Mouse (Mus musculus) hindbrain, embryonic 12.5 days (tissue): ENCODE results near the gene Strn3. TPM values are rescaled to one million over a fixed set of nuclear protein-coding genes. Genes with fewer than 3 reads are reported as not detected.
"Not testable (repeated sequence)": the region's sequence is repeated elsewhere in the genome, so short reads cannot be mapped to it uniquely, and the experiment has no call there.

Source experiments
- ATAC-seq: fragments of 200-750 bp; cut with Nextera tagmentation; 2 replicates; pipeline ENCODE4 v1.8.0; 2017; ENCODE audit warnings: moderate TSS enrichment; ENCODE audit not compliant: low FRiP score
- H3K27ac ChIP-seq: fragments of 300-500 bp; sonication (generic); 2 replicates; pipeline ENCODE4 v1.5.1; 2016; ENCODE audit warnings: mild to moderate bottlenecking
- H3K27me3 ChIP-seq: fragments of 300-500 bp; sonication (generic); 2 replicates; pipeline ENCODE4 v1.6.1; 2016; ENCODE audit warnings: mild to moderate bottlenecking
- H3K36me3 ChIP-seq: fragments of 300-500 bp; sonication (generic); 2 replicates; pipeline ENCODE4 v1.6.1; 2016; ENCODE audit warnings: mild to moderate bottlenecking
- H3K4me1 ChIP-seq: fragments of 300-500 bp; sonication (generic); 2 replicates; pipeline ENCODE4 v1.6.1; 2016
- H3K4me2 ChIP-seq: fragments of 300-500 bp; sonication (generic); replicated peaks from 2 replicates; pipeline ENCODE4 v1.6.1; 2016; ENCODE audit warnings: mild to moderate bottlenecking
- H3K4me3 ChIP-seq: fragments of 300-500 bp; sonication (generic); 2 replicates; pipeline ENCODE4 v1.5.1; 2016; ENCODE audit warnings: mild to moderate bottlenecking
- H3K9ac ChIP-seq: fragments of 300-500 bp; sonication (generic); 2 replicates; pipeline ENCODE4 v1.6.1; 2016; ENCODE audit warnings: mild to moderate bottlenecking, moderate library complexity
- H3K9me3 ChIP-seq: fragments of 300-500 bp; sonication (generic); replicated peaks from 2 replicates; pipeline ENCODE4 v1.6.1; 2016; ENCODE audit warnings: mild to moderate bottlenecking
- WGBS: fragments of 180-500 bp; shearing (Covaris S2); methylation state at CpG from one replicate; pipeline ENCODE4 v1.1.7; 2016; 5-methylcytosine and 5-hydroxymethylcytosine counted together
- polyA plus RNA-seq: library from polyadenylated mRNA; unstranded; fragments of >200 nt; fragmentation: Nextera tagmentation; extraction: Ambion mirVana; gene quantifications from 2 replicates; pipeline ENCODE4 v1.2.1, GENCODE M21; 2016

Gene Strn3
- polyA plus RNA-seq, 1 experiment from 2014 or later = 63.1 TPM

DNA sequence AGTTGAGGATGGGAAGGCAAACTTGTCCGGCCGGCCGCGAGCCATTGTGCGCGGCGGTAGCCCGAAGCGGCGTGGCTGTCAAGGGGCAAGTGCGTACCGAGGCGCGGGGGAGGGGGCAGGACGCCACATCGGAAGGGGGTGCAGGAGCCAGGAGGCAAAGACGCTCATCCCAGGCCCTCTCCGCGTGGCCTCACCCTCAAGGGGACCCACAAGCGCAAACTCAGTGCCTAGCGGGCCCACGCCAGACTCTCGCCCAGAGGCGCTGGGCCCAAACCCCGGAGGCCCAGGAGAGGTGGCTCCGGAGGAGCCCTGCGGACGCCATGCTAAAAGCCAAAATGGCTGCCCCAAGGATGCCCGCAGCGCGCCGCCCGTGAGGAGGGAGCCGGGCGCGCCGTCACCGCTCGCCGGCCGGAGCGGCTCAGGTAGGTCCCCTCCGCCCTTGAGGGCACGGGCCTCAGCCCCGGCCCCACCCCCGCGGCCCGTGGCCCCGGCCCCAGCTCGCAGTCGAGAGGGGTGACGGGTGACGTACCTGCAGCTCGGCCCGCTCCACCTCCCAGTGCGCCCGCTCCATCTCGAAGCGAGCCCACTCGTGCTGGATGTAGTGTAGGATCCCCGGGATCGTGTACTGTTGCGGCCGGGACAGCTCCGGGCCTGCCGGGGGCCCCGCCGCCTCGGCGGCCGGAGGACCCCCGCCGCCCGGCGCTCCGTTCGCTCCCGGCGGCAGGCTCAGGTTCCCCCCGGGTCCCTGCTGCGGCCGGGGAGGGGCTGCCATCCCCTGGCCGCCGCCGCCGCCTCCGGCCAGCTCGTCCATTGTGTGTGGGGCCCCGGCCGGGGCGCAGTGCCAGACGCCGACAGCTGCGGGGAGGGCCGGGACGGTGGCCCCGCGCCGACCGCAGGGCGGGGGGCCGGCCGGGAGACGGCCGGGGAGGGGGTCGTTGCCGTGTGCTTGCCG is 528 bp downstream of the Strn3 start, which contains the start of gene Ap4s1:
TSS of gene Ap4s1 (plus strand) at position 141 of the 952 bp plus-strand sequence.
- Histone ChIP-seq H3K27ac (peak within 1 kb of the TSS; percentile 99), H3K27me3 (no peaks in the 10 kb centered on the region), H3K4me1 (peaks cover 11% of the 10 kb centered on the region), H3K4me2 (peak within 1 kb of the TSS; percentile 70), H3K9ac (peak within 1 kb of the TSS; percentile 96), H3K4me3 (peak within 1 kb of the TSS; percentile 84), H3K36me3 (no peaks in the 10 kb centered on the region), H3K9me3 (no peaks in the 10 kb centered on the region)
- under 1% methylated on average over 93 of the region's 108 CpGs for WGBS
- peak; percentile 83 for ATAC-seq

DNA sequence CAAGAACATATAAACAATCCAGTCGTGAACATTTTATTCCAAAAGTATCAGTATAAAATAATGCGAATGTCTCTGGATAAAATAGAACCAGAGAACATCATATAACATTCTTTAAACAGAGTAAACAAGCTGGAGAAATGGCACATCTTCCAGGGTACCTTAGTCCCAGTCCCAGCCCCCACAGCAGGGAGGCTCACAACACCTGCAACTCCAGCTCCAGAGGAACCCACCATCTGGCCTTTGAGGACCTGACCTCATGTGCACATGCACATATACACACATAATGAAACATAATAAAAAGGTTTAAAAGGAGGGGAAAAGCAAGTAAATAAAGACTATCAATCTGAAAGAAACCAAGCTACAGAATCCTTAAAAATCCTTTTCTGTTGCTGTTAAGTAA is 3.2 kb downstream of the Strn3 start:
- Histone ChIP-seq H3K27ac (no peak overlapping the region), H3K9me3 (no peaks in the 10 kb centered on the region), H3K27me3 (no peaks in the 10 kb centered on the region), H3K36me3 (no peaks in the 10 kb centered on the region), H3K4me3 (no peak overlapping the region), H3K9ac (no peak overlapping the region), H3K4me1 (peaks cover 11% of the 10 kb centered on the region), H3K4me2 (no peak overlapping the region)
- 89% methylated on average over 2 of the region's 2 CpGs for WGBS
- ATAC-seq = no peak

DNA sequence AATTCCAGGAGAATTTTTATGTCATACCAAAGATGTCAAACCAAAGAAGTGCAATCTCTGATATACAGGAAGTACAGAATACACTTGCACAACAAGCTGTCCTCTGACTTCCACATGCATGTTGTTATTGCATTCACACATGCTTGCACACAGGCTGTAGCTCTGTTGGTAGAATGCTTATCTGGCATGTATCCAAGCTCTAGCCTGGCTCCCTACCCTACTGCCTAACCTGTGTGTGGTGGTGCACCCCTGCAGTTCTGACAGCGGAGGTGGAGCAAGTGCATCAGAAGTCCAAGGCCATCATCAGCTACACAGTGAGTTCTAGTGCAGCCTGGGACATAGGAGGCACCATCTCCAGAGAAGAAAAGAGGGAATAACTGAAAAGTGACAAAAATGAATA is 12.9 kb downstream of the Strn3 start:
- Histone ChIP-seq H3K4me3 (no peak overlapping the region), H3K27ac (no peak overlapping the region), H3K36me3 (no peaks in the 10 kb centered on the region), H3K4me1 (peaks cover 6% of the 10 kb centered on the region), H3K27me3 (no peaks in the 10 kb centered on the region), H3K9ac (no peak overlapping the region), H3K4me2 (no peak overlapping the region), H3K9me3 (no peaks in the 10 kb centered on the region)
- ATAC-seq = no peak
- WGBS = 81% methylated on average over 1 of the region's 1 CpGs

DNA sequence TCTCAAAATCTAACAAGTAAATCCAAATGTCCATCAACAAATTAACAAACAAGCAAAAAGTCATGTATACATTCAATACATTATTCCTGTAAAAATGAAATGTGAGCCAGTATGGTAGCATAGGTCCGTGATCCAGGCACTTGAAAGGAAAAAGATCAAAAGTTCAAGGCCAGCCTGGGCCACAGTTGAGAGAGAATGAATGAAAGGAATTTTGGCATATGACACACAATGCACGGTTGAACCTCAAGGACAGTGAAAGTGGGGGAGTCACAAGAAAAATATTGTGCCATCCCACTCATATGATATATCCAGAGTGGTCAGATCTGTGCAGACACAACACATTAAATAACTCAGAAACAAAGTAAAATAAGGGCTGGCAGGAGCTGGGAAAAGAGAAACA is 15.3 kb downstream of the Strn3 start:
- Histone ChIP-seq H3K9ac (no peak overlapping the region), H3K27ac (no peak overlapping the region), H3K4me3 (no peak overlapping the region), H3K9me3 (no peaks in the 10 kb centered on the region), H3K4me1 (peaks cover 3% of the 10 kb centered on the region), H3K4me2 (no peak overlapping the region), H3K36me3 (no peaks in the 10 kb centered on the region), H3K27me3 (no peaks in the 10 kb centered on the region)
- ATAC-seq = no peak
- WGBS = 73% methylated on average over 2 of the region's 2 CpGs

DNA sequence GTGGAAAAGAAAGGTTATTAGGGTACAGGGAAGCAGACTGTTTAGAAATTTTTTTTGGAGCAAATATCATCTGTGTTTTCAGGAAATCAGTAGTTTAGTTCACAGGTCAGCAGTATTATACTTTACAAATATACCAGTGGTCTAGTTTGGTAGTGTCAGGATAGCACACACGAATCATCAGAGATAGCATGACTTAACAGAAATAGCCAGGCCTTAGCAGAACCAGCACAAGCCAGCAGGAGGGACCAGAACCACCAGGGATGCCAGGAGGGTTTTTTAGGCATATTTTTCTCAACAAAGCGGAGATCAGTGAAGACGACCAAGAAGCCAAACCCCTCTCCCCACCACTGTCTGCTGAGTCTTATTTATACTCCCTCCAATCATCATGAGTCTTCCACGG is 18.4 kb downstream of the Strn3 start:
- Histone ChIP-seq H3K4me2 (no peak overlapping the region), H3K27ac (no peak overlapping the region), H3K4me1 (no peaks in the 10 kb centered on the region), H3K9me3 (no peaks in the 10 kb centered on the region), H3K36me3 (no peaks in the 10 kb centered on the region), H3K27me3 (no peaks in the 10 kb centered on the region), H3K9ac (no peak overlapping the region), H3K4me3 (no peak overlapping the region)
- 74% methylated on average over 4 of the region's 4 CpGs for WGBS
- ATAC-seq = no peak

DNA sequence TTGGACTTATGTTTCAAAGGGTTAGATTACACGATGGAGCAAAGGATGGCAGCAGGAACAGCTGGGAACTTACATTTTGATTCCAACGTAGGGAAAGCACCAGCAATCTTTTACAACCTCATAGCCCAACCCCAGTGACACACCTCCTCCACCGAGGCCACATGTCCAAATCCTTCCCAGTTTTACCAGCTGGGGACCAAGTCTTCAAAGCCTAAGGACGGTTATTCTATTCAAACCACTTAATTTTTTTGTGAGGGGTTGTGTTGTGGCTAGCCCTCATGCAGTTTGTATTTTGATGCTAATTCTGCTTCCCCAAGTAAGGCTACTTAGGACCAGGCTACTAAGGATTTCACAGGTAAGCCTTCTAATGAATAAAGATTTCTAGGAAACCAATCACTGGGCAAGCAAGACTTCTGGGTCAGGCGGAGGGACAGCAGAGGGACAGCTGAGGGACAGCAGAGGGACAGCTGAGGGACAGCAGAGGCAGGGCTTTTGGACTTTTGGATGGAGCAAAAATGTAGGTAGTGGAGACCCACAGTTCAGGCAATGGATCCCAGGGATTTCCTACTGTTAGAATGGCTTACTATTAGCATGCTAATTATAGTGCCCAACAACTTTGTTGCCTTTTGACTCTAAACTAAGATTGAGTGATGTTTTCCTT is 20.3 kb downstream of the Strn3 start:
- no peaks in the 10 kb centered on the region for H3K36me3 ChIP-seq
- WGBS = 28% methylated on average over 5 of the region's 5 CpGs
- ATAC-seq = no peak

DNA sequence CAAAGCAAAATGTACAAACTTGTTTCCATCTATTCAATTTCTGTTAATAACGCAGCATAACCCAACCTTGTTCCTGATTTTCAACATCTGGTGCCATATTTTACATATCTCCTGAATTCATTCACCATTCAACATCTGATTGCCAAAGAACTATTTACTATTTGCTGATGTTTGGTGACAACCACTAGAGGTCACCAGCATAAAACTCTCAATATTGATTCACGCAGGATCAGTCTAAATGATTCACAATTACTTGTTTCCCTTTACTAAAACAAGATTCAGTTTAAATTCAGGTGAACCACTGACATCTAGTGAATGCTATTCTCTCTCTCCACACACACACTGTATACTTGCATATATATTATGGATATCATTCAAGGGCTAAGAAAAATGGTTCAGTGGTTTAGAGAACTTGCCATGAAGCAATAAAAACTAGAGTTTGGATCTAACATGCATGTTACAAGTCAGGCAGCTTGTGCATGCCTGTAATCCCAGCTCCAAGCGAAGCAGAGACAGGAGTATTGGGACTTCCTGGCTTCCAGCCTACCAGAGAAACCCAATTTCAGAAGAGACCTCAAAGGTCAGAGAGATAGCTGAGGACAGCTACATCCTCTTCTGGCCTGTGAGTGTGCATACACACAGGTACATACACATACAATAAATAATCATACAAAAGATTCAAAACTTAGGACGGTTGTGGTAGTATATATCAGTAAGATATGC is 24.8 kb downstream of the Strn3 start:
- H3K9ac ChIP-seq = no peak overlapping the region
- no peaks in the 10 kb centered on the region for H3K9me3 ChIP-seq
- no peaks in the 10 kb centered on the region for H3K4me1 ChIP-seq
- H3K36me3 ChIP-seq = no peaks in the 10 kb centered on the region
- no peak overlapping the region for H3K27ac ChIP-seq
- H3K4me2 ChIP-seq = no peak overlapping the region
- no peak overlapping the region for H3K4me3 ChIP-seq
- ATAC-seq = no peak
- 81% methylated on average over 4 of the region's 4 CpGs for WGBS
- no peaks in the 10 kb centered on the region for H3K27me3 ChIP-seq

More for the DNA sequence above, 20.3 kb downstream of the Strn3 start:
- no peaks in the 10 kb centered on the region for H3K4me1 ChIP-seq
- no peak overlapping the region for H3K27ac ChIP-seq
- no peaks in the 10 kb centered on the region for H3K27me3 ChIP-seq
- H3K9ac ChIP-seq = no peak overlapping the region
- H3K4me3 ChIP-seq = no peak overlapping the region
- H3K4me2 ChIP-seq = no peak overlapping the region
- H3K9me3 ChIP-seq = no peaks in the 10 kb centered on the region

DNA sequence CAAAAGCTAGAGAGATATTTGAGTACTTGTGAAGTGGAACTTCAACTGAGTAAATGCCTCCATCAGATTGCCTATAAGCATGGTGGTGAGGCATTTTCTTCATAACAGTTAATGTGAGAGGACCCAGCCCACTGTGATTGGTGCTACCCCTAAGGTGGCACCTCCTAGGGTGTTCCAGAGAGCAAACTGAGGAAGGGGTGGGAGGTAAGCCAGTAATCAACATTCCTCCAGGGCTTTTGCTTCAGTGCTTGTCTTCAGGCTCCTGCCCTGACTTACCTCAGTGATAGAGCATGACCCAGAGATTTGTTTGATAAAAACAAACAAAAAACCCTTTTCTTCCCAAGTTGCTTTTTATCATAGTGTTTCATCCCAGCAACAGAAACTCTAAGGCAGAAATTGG is 27.8 kb downstream of the Strn3 start:
- no peaks in the 10 kb centered on the region for H3K9me3 ChIP-seq
- no peak for ATAC-seq
- H3K27me3 ChIP-seq = no peaks in the 10 kb centered on the region
- H3K4me2 ChIP-seq = no peak overlapping the region
- H3K36me3 ChIP-seq = no peaks in the 10 kb centered on the region
- no peaks in the 10 kb centered on the region for H3K4me1 ChIP-seq
- no peak overlapping the region for H3K4me3 ChIP-seq
- no peak overlapping the region for H3K9ac ChIP-seq
- H3K27ac ChIP-seq = no peak overlapping the region

DNA sequence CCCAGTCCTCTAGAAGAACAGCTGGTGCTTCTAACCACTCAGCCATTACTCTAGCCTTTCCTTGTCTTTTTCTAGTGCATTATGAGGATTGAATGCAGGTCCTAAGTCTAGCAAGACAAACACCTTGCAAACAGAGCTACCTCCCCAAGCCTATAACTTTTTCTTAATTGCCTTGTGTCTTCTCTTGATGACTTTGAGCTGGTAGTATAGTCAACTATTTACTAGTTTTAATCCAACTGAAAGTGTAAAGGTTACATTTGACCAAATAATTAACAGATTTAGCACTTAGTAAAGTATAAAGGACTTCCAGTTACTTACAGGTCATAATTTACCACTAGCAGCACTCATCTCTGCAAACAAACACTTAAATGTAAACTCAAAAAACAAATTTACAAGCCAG is 28.7 kb downstream of the Strn3 start:
- H3K36me3 ChIP-seq = no peaks in the 10 kb centered on the region
- H3K9ac ChIP-seq = no peak overlapping the region
- no peak for ATAC-seq
- H3K4me3 ChIP-seq = no peak overlapping the region
- no peaks in the 10 kb centered on the region for H3K4me1 ChIP-seq
- no peaks in the 10 kb centered on the region for H3K27me3 ChIP-seq
- no peak overlapping the region for H3K4me2 ChIP-seq
- H3K27ac ChIP-seq = no peak overlapping the region
- no peaks in the 10 kb centered on the region for H3K9me3 ChIP-seq

DNA sequence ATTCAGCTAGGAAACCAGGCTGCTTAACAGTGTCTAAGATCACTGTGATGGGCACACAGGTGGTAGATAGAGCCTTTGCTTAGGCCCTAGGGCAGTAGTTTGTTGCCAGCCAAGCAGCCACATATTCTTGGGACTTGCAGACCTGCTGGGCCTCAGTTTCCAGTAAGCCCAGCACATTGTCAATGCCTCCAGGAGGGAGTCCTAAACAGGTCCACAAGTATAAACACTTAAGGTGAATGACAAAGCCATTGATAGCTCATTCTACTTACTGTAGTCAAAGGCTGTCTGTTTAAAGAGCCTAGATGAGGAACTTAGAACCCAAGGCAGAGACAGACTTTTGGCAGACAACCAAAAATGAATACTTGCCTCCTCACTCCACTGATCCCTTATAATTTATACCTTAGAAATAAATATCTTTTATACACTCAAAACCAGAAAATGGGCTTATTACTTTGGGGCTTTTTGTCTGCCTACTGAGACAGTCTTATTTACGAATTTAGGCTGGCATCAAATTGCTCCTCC is 35.7 kb downstream of the Strn3 start:
- no peak for ATAC-seq
- WGBS = 91% methylated on average over 1 of the region's 1 CpGs
- Histone ChIP-seq H3K27ac (no peak overlapping the region), H3K27me3 (no peaks in the 10 kb centered on the region), H3K4me3 (no peak overlapping the region), H3K4me2 (no peak overlapping the region), H3K9me3 (no peaks in the 10 kb centered on the region), H3K4me1 (no peaks in the 10 kb centered on the region), H3K9ac (no peak overlapping the region), H3K36me3 (peaks cover 5% of the 10 kb centered on the region; the same call in 1 of the 2 replicates)

DNA sequence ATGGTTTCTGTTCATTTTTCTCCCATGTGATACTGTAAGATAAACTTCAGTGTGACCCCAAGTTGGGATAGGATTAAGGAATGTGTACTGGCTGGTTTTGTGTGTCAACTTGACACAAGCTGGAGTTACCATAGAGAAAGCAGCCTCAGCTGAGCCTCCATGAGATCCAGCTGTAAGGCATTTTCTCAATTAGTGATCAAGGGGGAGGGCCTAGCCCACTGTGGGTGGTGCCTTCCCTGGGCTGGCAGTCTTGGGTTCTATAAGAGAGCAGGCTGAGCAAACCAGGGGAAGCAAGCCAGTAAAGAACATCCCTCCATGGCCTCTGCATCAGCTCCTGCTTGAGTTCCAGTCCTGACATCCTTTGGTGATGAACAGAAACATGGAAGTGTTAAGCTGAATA is 42.3 kb downstream of the Strn3 start:
- not testable (repeated sequence) for H3K4me1 ChIP-seq, H3K27me3 ChIP-seq, H3K4me2 ChIP-seq, H3K27ac ChIP-seq, H3K9me3 ChIP-seq, H3K9ac ChIP-seq, H3K4me3 ChIP-seq, ATAC-seq
- peaks cover 25% of the 10 kb centered on the region for H3K36me3 ChIP-seq

DNA sequence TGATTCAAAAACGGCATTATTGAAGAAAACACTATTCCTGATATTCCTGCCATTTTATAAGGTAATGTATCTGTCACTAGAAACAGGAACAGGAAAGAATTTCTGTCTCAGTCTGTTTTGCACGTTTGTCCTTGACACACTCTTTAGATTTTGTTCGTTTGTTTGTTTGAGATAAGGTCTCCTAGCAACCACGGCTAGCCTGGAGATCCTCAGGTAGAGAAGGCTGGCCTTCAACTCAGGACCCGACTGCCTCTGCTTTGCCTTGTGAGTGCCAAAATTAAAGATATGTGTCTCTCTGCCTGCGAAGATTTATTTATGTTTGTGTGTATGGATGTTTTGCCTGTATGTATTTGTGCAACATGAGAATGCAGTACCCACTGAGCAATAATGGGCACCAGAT is 49.8 kb downstream of the Strn3 start:
- Histone ChIP-seq H3K27me3 (no peaks in the 10 kb centered on the region), H3K4me3 (no peak overlapping the region), H3K9ac (no peak overlapping the region), H3K9me3 (no peaks in the 10 kb centered on the region), H3K4me2 (no peak overlapping the region), H3K36me3 (0 out of 2 replicates have a peak, but pooled peaks cover under 1% of the 10 kb centered on the region), H3K27ac (no peak overlapping the region), H3K4me1 (no peaks in the 10 kb centered on the region)
- WGBS = 64% methylated on average over 6 of the region's 6 CpGs
- ATAC-seq = no peak
